Mouse (Mus musculus) heart, postnatal 36 days (tissue): ENCODE data around the gene Klhl41. TPM values are rescaled to one million over a fixed set of nuclear protein-coding genes. Genes with fewer than 3 reads are reported as not detected.
"Not testable (repeated sequence)": the region's sequence is repeated elsewhere in the genome, so short reads cannot be mapped to it uniquely, and the experiment has no call there.

Experiments used
- DNase-seq, 2 experiments: peaks; one replicate each; pipeline ENCODE4 v3.0.0; 2021 to 2022
- intact Hi-C: fragments of 180-260 bp; cut with DNase I; formaldehyde crosslinking; loops from one replicate; pipeline ENCODE4 v1.15.1; 2025
- total RNA-seq, 2 experiments: library from RNA; stranded (reverse); gene quantifications; 2 replicates each; pipeline ENCODE4 v1.2.3; 2021

Gene Klhl41
- total RNA-seq: 10 to 100 TPM; 66.9 to 77.0 TPM

- peak in 1 of 2 experiments; percentile 30 for DNase-seq
- intact Hi-C loops: no loop called here
Observed at GRCm38 (mm10) chr2:69669853-69670252, at the start of gene Klhl41. Gene Klhl41, plus strand, starts transcription at chr2:69670120.

- intact Hi-C loops: no loop called here
- no peak for DNase-seq
Observed at GRCm38 (mm10) chr2:69629215-69629614, 40.7 kb upstream of the Klhl41 start.

- intact Hi-C loops: no loop called here
- no peak for DNase-seq
Observed at GRCm38 (mm10) chr2:69629914-69630313, 40.0 kb upstream of the Klhl41 start.

GRCm38 (mm10) chr2:69630792-69631191 is 39.1 kb upstream of the Klhl41 start:
- intact Hi-C loops: no loop called here

GRCm38 (mm10) chr2:69631449-69631848 is 38.5 kb upstream of the Klhl41 start:
- no peak for DNase-seq
- intact Hi-C loops: no loop called here

More at GRCm38 (mm10) chr2:69630792-69631191, 39.1 kb upstream of the Klhl41 start:
- no peak for DNase-seq

- intact Hi-C loops: loop anchor here (2.0 to 5.0 kb wide), 4 partner anchors 40 to 322 kb away; no protein-coding TSS in a partner anchor
- peak; percentile 36 to 41 for DNase-seq
Observed at GRCm38 (mm10) chr2:69635064-69635701, 34.7 kb upstream of the Klhl41 start.

- intact Hi-C loops: loop anchor here (2.0 to 5.0 kb wide), 4 partner anchors 39 to 321 kb away; no protein-coding TSS in a partner anchor
- peak; percentile 55 to 71 for DNase-seq
Observed at GRCm38 (mm10) chr2:69635807-69636206, 34.1 kb upstream of the Klhl41 start.

GRCm38 (mm10) chr2:69637989-69638388 is 31.9 kb upstream of the Klhl41 start:
- intact Hi-C loops: loop anchor here (5.0 kb wide), 1 partner anchor 319 kb away; no protein-coding TSS in a partner anchor

GRCm38 (mm10) chr2:69640100-69640499 is 29.8 kb upstream of the Klhl41 start:
- intact Hi-C loops: loop anchor here (10.0 kb wide), 1 partner anchor 225 kb away; the partner anchor contains the start of gene Ssb
- DNase-seq: no peak

More at GRCm38 (mm10) chr2:69637989-69638388, 31.9 kb upstream of the Klhl41 start:
- not testable (repeated sequence) for DNase-seq

GRCm38 (mm10) chr2:69644968-69645617 is 24.8 kb upstream of the Klhl41 start:
- no peak for DNase-seq
- intact Hi-C loops: loop anchor here (5.0 to 10.0 kb wide), 2 partner anchors 67 to 220 kb away; partner anchors contain the start of genes Fastkd1 and Ssb

- DNase-seq: peak; percentile 86 to 90
- intact Hi-C loops: loop anchor here (5.0 to 10.0 kb wide), 2 partner anchors 65 to 218 kb away; partner anchors contain the start of genes Fastkd1 and Ssb
Observed at GRCm38 (mm10) chr2:69646726-69647490, 23.0 kb upstream of the Klhl41 start, which contains the start of gene Bbs5. Gene Bbs5, plus strand, starts transcription at chr2:69647171.

GRCm38 (mm10) chr2:69649716-69650115 is 20.2 kb upstream of the Klhl41 start:
- intact Hi-C loops: loop anchor here (5.0 to 10.0 kb wide), 2 partner anchors 63 to 215 kb away; partner anchors contain the start of genes Fastkd1 and Ssb

GRCm38 (mm10) chr2:69659326-69659725 is 10.6 kb upstream of the Klhl41 start:
- DNase-seq: no peak
- intact Hi-C loops: no loop called here

More at GRCm38 (mm10) chr2:69649716-69650115, 20.2 kb upstream of the Klhl41 start:
- DNase-seq: no peak

- intact Hi-C loops: no loop called here
- DNase-seq: no peak
Observed at GRCm38 (mm10) chr2:69663827-69664476, 6.0 kb upstream of the Klhl41 start.

GRCm38 (mm10) chr2:69667656-69668055 is 2.3 kb upstream of the Klhl41 start:
- intact Hi-C loops: no loop called here
- no peak for DNase-seq

- intact Hi-C loops: no loop called here
- DNase-seq: no peak
Observed at GRCm38 (mm10) chr2:69668414-69668813, 1.5 kb upstream of the Klhl41 start.

- intact Hi-C loops: loop anchor here (2.0 kb wide), 1 partner anchor 39 kb away; no protein-coding TSS in a partner anchor
- no peak for DNase-seq
Observed at GRCm38 (mm10) chr2:69673723-69674122, 3.8 kb downstream of the Klhl41 start.

- no peak for DNase-seq
- intact Hi-C loops: loop anchor here (2.0 kb wide), 1 partner anchor 40 kb away; no protein-coding TSS in a partner anchor
Observed at GRCm38 (mm10) chr2:69675266-69675665, 5.3 kb downstream of the Klhl41 start.

GRCm38 (mm10) chr2:69676713-69677112 is 6.8 kb downstream of the Klhl41 start:
- intact Hi-C loops: no loop called here
- DNase-seq: no peak

- intact Hi-C loops, DNase-seq: not testable (repeated sequence)
Observed at GRCm38 (mm10) chr2:69677215-69677614, 7.3 kb downstream of the Klhl41 start.
